Mouse (Mus musculus) liver, embryonic 14.5 days (tissue): ENCODE results near the gene Ccdc27.

Experiments used
- CTCF ChIP-seq: IDR thresholded peaks from 2 replicates; pipeline ENCODE4 v1.5.1; 2016; ENCODE audit warnings: antibody characterized with exemption, low read depth, control low read depth
- EP300 ChIP-seq: IDR thresholded peaks from 2 replicates; pipeline ENCODE4 v1.6.1; 2016; ENCODE audit warnings: antibody characterized with exemption, low read depth

- TF ChIP-seq CTCF: no peak
- TF ChIP-seq EP300: no peak
Measured at GRCm38 (mm10) chr4:154055482-154055881, 13.0 kb upstream of the Ccdc27 start.
